Mouse (Mus musculus) brain, embryonic 14.5 days (tissue): Measurements from ENCODE around the gene Osbp2. TPM values are rescaled to one million over a fixed set of nuclear protein-coding genes. Genes with fewer than 3 reads are reported as not detected.

ENCODE experiments used
- DNase-seq: peaks from one replicate; pipeline ENCODE4 v3.0.0-alpha.2; 2011; ENCODE audit warnings: low read depth
- CTCF ChIP-seq: fragments of 200-500 bp; IDR thresholded peaks from 2 replicates; pipeline ENCODE4 v1.5.1; 2012; ENCODE audit warnings: inconsistent platforms, mild to moderate bottlenecking, moderate library complexity, borderline replicate concordance; ENCODE audit not compliant: insufficient read depth, insufficient read length; ENCODE audit errors: extremely low read depth
- POLR2A ChIP-seq: fragments of 200-500 bp; IDR thresholded peaks from 2 replicates; pipeline ENCODE4 v1.6.1; 2012; ENCODE audit warnings: mild to moderate bottlenecking, inconsistent platforms, borderline replicate concordance; ENCODE audit not compliant: poor library complexity, insufficient read depth, insufficient read length, severe bottlenecking; ENCODE audit errors: extremely low read depth
- polyA plus RNA-seq: library from polyadenylated mRNA; depleted of rRNA; stranded (reverse); fragments of >200 nt; gene quantifications from 2 replicates; pipeline ENCODE4 v1.2.3, GENCODE M21; 2012

Gene Osbp2
- polyA plus RNA-seq, 1 experiment, result 26.2 TPM

GRCm38 (mm10) chr11:3833544-3834420, 29.9 kb downstream of the Osbp2 start:
- TF ChIP-seq POLR2A (no peak), CTCF (no peak)
- peak; percentile 30 for DNase-seq

- TF ChIP-seq CTCF (peak; percentile 58; the same call in 1 of the 2 replicates), POLR2A (no peak)
- DNase-seq, result no peak
These were observed 31.4 kb downstream of the Osbp2 start for GRCm38 (mm10) chr11:3832193-3832901.

DNA sequence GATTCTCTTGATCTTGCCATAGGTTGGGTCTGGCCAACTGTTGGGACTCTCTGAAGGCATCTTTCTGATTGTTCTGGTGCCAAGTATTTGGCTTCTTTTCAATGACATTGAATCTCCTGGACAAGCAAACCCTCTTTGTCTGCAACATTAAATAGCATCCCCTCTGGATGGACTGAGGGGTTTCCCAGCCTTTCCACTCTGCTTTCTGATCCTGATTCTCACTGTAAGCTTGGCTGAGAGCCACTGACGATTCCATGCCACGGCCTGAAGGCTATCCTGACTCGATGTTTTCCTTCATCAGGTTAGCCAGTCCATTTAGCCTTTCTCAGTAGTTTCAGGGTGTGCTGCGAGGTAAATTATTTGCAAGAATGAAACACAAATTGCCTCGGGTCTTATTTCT, 34.0 kb downstream of the Osbp2 start:
- DNase-seq, result no peak

GRCm38 (mm10) chr11:3824138-3824537, 39.6 kb downstream of the Osbp2 start:
- TF ChIP-seq POLR2A (no peak), CTCF (no peak)
- DNase-seq, result no peak

More for the DNA sequence above, 34.0 kb downstream of the Osbp2 start:
- no peak for TF ChIP-seq CTCF
- TF ChIP-seq POLR2A, result no peak

GRCm38 (mm10) chr11:3823378-3823777, 40.3 kb downstream of the Osbp2 start:
- no peak for DNase-seq
- TF ChIP-seq CTCF (no peak), POLR2A (no peak)

GRCm38 (mm10) chr11:3817986-3818758, 45.5 kb downstream of the Osbp2 start:
- no peak for TF ChIP-seq POLR2A
- TF ChIP-seq CTCF, result no peak
- peak; percentile 17 for DNase-seq

- TF ChIP-seq POLR2A, result no peak
- TF ChIP-seq CTCF, result no peak
- no peak for DNase-seq
These were observed 47.8 kb downstream of the Osbp2 start for GRCm38 (mm10) chr11:3815951-3816350.

DNA sequence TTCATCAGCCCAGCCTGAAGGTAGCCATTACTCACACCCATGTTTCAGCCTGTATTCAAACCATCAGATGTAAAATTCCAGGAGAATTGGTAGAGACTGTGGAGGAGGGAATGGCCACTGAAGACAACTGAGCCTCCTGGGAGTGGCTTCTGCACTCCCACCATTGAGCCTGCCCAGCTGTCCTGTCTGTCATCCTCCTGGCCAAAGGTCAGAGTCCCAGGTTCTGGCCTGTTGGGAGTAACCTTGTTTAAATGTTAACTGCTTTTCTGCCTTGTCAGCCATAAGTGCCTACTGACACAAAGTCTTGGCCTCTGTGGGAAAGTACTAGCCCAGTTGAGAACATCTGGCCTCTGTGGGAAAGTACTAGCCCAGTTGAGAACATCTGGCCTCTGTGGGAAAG, 50.4 kb downstream of the Osbp2 start:
- TF ChIP-seq POLR2A (no peak), CTCF (no peak)
- no peak for DNase-seq

GRCm38 (mm10) chr11:3808162-3808561, 55.5 kb downstream of the Osbp2 start:
- TF ChIP-seq POLR2A, result no peak
- peak; percentile 52; the same call in 1 of the 2 replicates for TF ChIP-seq CTCF
- peak; percentile 55 for DNase-seq

DNA sequence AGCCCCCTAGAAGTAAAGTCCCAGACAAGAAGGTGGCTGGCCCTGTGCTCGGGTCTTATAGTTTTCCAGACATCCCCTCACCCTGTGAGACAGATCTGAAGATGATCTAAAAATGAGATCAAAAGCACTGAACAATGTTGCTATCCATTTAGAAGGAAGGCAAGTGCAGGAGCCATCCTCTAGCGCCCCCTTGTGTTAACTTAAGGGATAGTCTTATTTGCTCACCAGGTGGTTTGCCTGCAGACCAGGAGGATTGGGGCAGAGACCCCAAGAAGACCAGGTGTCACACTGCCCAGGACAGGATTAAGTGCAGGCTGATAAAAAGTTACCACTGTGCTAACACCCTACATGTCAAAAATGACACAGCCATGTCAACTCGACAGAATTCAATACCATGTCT, 58.3 kb downstream of the Osbp2 start:
- no peak for TF ChIP-seq POLR2A
- peak; percentile 71 for TF ChIP-seq CTCF
- peak; percentile 60 for DNase-seq

DNA sequence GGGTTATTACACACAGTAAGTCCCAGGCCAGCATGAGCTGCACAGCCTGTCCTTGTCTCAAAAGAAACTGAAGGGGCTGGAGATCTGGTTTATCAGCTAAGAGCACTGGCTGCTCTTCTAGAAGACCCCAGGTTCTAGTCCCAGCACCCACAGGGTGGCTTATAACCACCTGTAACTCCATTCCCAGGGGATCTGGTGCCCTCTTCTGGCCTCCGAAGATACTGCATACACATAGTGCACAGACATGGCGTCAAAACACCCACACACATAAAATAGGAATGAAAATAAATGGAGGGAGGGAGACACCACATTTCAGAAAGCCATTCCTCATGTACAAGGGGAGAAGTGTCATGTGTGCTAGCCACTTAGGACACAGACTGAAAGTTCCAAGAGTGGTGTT, 59.1 kb downstream of the Osbp2 start:
- no peak for DNase-seq
- TF ChIP-seq CTCF, result peak; percentile 19; the same call in 1 of the 2 replicates
- TF ChIP-seq POLR2A, result no peak
